Mouse (Mus musculus) stomach, embryonic 16.5 days (tissue): ENCODE data around the gene Acly. TPM values are rescaled to one million over a fixed set of nuclear protein-coding genes. Genes with fewer than 3 reads are reported as not detected.
A peak's percentile ranks its signal among the peaks of the same experiment; 100 is the strongest.

Source experiments
- ATAC-seq: fragments of 200-750 bp; cut with Nextera tagmentation; 2 replicates; pipeline ENCODE4 v1.8.0; 2017; ENCODE audit warnings: moderate number of reproducible peaks, moderate TSS enrichment; ENCODE audit not compliant: insufficient read depth, low FRiP score
- H3K27ac ChIP-seq: fragments of 300-500 bp; sonication (generic); 2 replicates; pipeline ENCODE4 v1.5.1; 2014; ENCODE audit warnings: low read length
- H3K27me3 ChIP-seq: fragments of 300-500 bp; sonication (generic); 2 replicates; pipeline ENCODE4 v1.6.1; 2014; ENCODE audit warnings: low read length, control low read depth, mixed read lengths; ENCODE audit not compliant: control insufficient read depth, insufficient read depth
- H3K36me3 ChIP-seq: fragments of 300-500 bp; sonication (generic); 2 replicates; pipeline ENCODE4 v1.6.1; 2014; ENCODE audit warnings: low read length; ENCODE audit not compliant: control insufficient read depth, insufficient read depth
- H3K4me1 ChIP-seq: fragments of 300-500 bp; sonication (generic); 2 replicates; pipeline ENCODE4 v1.6.1; 2014; ENCODE audit warnings: low read length, control low read depth, mixed read lengths; ENCODE audit not compliant: control insufficient read depth, insufficient read depth
- H3K4me2 ChIP-seq: fragments of 300-500 bp; sonication (generic); 2 replicates; pipeline ENCODE4 v1.6.1; 2014; ENCODE audit warnings: low read depth, low read length, mixed read lengths
- H3K4me3 ChIP-seq: fragments of 300-500 bp; sonication (generic); replicated peaks from 2 replicates; pipeline ENCODE4 v1.5.1; 2014; ENCODE audit warnings: mild to moderate bottlenecking, low read length
- H3K9ac ChIP-seq: fragments of 300-500 bp; sonication (generic); 2 replicates; pipeline ENCODE4 v1.6.1; 2014; ENCODE audit warnings: low read length
- H3K9me3 ChIP-seq: fragments of 300-500 bp; sonication (generic); replicated peaks from 2 replicates; pipeline ENCODE4 v1.6.1; 2016; ENCODE audit warnings: low read length, control low read depth; ENCODE audit not compliant: control insufficient read depth
- WGBS: fragments of 180-500 bp; shearing (Covaris S2); extraction: QIAGEN DNeasy Blood & Tissue Kit; methylation state at CpG from one replicate; pipeline ENCODE4 v1.1.7; 2014; 5-methylcytosine and 5-hydroxymethylcytosine counted together
- polyA plus RNA-seq: library from polyadenylated mRNA; unstranded; fragments of >200 nt; fragmentation: Nextera tagmentation; extraction: Ambion mirVana; gene quantifications from 2 replicates; pipeline ENCODE4 v1.2.1, GENCODE M21; 2015

Gene Acly
- polyA plus RNA-seq, 1 experiment from 2014 or later, result 178 TPM

DNA sequence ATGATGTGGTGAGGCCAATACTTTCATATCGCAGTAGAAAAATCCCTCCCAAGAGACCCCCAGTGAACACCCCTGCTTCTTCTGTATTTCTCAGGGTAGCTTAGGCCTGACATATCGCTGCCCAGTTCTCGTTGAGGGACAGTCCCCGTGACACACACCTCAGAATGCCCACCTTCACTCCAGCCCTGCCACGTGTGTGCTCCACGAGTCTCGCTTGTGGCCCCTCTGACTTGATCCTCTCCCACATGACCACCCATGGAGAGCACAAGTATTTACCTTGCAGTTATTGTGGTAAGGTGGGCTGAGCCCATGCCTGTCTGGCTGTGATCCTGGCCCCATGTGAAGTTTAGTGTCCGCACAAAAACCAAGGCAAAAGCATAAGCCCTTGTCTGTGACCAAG lies 40.9 kb upstream of the Acly start:
- Histone ChIP-seq H3K4me2 (no peak overlapping the region), H3K27ac (no peak overlapping the region), H3K9ac (no peak overlapping the region), H3K36me3 (no peaks in the 10 kb centered on the region), H3K4me1 (peaks cover 9% of the 10 kb centered on the region), H3K27me3 (no peaks in the 10 kb centered on the region), H3K9me3 (no peaks in the 10 kb centered on the region), H3K4me3 (no peak overlapping the region)
- ATAC-seq, result no peak
- 82% methylated on average over 8 of the region's 8 CpGs for WGBS

DNA sequence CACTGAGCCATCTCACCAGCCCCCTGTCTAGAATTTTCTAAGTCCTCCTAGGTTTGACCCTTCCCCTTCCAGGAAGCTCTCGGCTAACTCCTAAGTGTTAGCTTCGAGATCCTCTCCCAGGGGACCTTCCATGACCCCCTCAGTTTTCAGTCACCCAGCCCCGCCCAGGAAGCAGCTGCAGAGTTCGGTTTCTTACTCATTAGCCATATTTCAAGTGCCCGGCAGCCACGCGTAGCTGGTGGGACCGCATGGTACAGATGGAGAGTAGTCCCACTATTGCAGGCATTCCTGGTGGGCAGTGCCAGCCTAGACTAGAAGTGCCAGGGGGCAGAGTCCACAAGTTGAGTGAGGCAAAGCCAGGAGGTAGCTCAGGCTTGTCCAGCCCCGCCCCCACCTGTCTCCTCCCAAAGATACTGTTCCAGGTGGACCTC lies 40.0 kb upstream of the Acly start:
- no peak overlapping the region for H3K9ac ChIP-seq
- no peak overlapping the region for H3K4me3 ChIP-seq
- H3K4me2 ChIP-seq, result no peak overlapping the region
- H3K27me3 ChIP-seq, result no peaks in the 10 kb centered on the region
- peaks cover 9% of the 10 kb centered on the region for H3K4me1 ChIP-seq
- no peaks in the 10 kb centered on the region for H3K36me3 ChIP-seq
- H3K9me3 ChIP-seq, result no peaks in the 10 kb centered on the region
- no peak overlapping the region for H3K27ac ChIP-seq
- 39% methylated on average over 9 of the region's 9 CpGs for WGBS
- no peak for ATAC-seq

DNA sequence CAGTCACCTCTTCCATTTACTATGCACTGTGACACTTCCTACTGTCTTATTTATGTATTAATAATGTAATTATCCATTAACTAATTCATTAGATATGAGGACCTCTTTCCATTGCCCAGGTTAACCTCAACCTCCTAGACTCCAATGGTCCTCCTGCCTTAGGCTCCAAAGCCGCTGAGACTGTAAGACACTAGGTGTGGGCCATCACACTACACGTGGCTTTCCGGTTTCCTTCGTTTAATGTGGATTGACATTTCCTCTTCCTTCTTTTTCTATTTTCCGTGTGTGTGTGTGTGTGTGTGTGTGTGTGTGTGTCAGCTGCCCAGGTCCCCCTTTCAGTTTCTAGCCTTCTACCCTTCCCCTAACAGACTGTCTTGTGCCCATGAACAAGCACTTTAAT lies 39.4 kb upstream of the Acly start:
- no peak for ATAC-seq
- Histone ChIP-seq H3K36me3 (no peaks in the 10 kb centered on the region), H3K9me3 (no peaks in the 10 kb centered on the region), H3K4me1 (peaks cover 9% of the 10 kb centered on the region), H3K4me2 (no peak overlapping the region), H3K27ac (no peak overlapping the region), H3K4me3 (no peak overlapping the region), H3K9ac (no peak overlapping the region), H3K27me3 (no peaks in the 10 kb centered on the region)
- 64% methylated on average over 5 of the region's 5 CpGs for whole genome bisulfite sequencing

DNA sequence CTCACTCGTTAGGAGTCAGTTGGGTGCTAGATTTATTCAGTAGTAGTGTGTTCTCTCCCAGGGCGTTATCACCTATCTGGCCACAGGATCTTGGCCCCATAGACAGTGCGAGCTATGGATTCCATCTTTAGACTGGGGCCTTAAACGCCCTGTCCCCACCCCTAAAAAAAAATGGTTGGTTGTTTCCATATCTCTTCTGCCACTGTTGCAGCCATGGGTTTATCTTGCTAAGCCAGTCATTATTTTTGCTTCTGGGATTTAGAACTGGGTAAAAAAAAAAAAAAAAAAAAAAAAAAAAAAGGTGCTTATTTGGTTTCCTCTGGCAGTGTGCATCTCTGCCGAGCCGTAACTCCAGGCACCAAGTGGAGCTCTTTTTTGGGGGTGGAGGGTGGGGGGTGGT lies 36.9 kb upstream of the Acly start:
- Histone ChIP-seq H3K9ac (no peak overlapping the region), H3K27ac (no peak overlapping the region), H3K4me3 (no peak overlapping the region), H3K4me2 (no peak overlapping the region), H3K27me3 (no peaks in the 10 kb centered on the region), H3K36me3 (no peaks in the 10 kb centered on the region), H3K9me3 (no peaks in the 10 kb centered on the region), H3K4me1 (no peaks in the 10 kb centered on the region)
- ATAC-seq, result no peak
- WGBS, result 81% methylated on average over 6 of the region's 6 CpGs

DNA sequence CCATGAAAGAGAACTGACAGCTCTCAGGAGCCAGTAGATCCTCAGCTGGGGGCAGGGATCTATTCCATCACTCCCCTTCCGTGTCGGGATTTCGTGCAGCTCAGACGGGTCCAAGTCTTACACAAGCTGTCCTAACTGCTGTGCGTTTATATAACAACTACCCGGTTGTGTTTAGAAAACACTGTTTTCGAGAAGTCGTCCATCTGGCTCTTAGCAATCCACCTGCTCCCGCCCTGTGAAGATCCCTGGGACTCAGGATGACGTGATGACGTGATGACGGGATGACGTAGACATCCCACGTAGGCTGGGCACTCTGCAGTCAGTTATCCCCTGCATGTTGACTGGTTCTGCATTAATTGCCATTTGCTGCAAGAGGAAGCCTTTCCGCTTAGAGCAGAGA lies 36.5 kb upstream of the Acly start:
- H3K4me3 ChIP-seq, result no peak overlapping the region
- no peaks in the 10 kb centered on the region for H3K9me3 ChIP-seq
- H3K9ac ChIP-seq, result no peak overlapping the region
- WGBS, result 55% methylated on average over 15 of the region's 15 CpGs
- H3K27ac ChIP-seq, result no peak overlapping the region
- no peak overlapping the region for H3K4me2 ChIP-seq
- H3K27me3 ChIP-seq, result no peaks in the 10 kb centered on the region
- no peaks in the 10 kb centered on the region for H3K36me3 ChIP-seq
- no peaks in the 10 kb centered on the region for H3K4me1 ChIP-seq
- ATAC-seq, result no peak

DNA sequence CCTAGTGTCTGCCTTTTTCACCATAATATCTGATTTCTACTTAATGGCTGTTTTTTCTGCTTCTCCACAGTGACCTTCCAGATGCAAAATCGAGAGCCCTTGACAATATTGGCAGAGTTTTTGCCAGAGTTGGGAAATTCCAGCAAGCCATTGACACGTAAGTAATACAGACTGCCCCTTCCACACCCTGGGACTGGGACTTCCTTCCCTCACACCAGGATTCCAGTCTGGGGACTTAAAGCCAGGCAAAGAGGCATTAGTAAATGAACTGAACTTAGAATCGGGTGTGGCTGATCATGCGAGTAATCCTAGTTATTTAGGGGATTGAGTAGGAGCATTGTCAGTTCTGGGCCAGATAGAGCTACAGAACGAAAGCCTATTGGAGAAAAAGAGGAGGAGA lies 33.9 kb upstream of the Acly start:
- H3K36me3 ChIP-seq, result no peaks in the 10 kb centered on the region
- H3K4me2 ChIP-seq, result no peak overlapping the region
- H3K9me3 ChIP-seq, result no peaks in the 10 kb centered on the region
- ATAC-seq, result no peak
- no peak overlapping the region for H3K9ac ChIP-seq
- WGBS, result 57% methylated on average over 5 of the region's 5 CpGs
- no peak overlapping the region for H3K4me3 ChIP-seq
- no peaks in the 10 kb centered on the region for H3K27me3 ChIP-seq
- H3K27ac ChIP-seq, result no peak overlapping the region
- no peaks in the 10 kb centered on the region for H3K4me1 ChIP-seq

DNA sequence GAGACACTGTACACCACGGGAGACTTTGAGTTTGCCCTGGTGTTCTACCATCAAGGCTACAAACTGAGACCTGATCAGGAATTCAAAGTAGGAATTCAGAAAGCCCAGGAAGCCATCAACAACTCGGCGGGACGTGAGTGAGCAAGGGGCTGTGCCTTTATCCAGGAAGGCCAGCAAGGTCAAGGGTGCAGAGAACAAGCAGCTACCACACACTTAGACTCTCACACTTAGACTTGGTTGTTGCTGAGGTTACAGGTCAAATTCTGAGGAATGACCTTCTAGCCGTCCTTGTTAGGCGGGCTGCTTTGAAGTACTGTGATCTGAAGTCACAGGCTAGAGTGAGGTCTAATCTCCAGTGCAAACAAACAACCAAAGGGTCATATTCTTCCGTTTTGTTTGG lies 31.7 kb upstream of the Acly start:
- no peaks in the 10 kb centered on the region for H3K4me1 ChIP-seq
- no peak overlapping the region for H3K27ac ChIP-seq
- WGBS, result 43% methylated on average over 7 of the region's 7 CpGs
- H3K4me3 ChIP-seq, result no peak overlapping the region
- no peak for ATAC-seq
- no peaks in the 10 kb centered on the region for H3K9me3 ChIP-seq
- no peaks in the 10 kb centered on the region for H3K27me3 ChIP-seq
- H3K4me2 ChIP-seq, result no peak overlapping the region
- H3K9ac ChIP-seq, result no peak overlapping the region
- H3K36me3 ChIP-seq, result no peaks in the 10 kb centered on the region

DNA sequence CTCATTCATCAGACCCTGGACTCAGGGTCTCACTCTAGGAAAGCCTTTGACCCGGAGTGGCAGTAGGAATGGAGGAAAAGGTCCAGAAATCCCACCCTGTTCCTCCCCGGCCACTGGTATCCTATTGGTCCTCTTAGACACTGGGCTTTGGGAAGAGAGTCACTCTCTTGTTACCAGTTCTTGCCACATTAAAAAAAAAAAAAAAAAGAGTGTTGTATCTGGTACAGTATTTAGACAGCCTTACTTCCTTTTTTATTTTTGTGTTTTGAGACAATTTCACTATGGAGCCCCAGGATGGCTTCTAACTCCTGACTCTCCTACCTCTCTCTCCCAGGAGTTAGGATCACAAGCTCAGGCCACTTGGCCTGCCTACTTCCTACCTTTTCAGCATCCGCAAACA lies 29.8 kb upstream of the Acly start:
- H3K27me3 ChIP-seq, result no peaks in the 10 kb centered on the region
- no peak overlapping the region for H3K27ac ChIP-seq
- H3K9me3 ChIP-seq, result no peaks in the 10 kb centered on the region
- H3K4me2 ChIP-seq, result no peak overlapping the region
- H3K9ac ChIP-seq, result no peak overlapping the region
- H3K4me3 ChIP-seq, result no peak overlapping the region
- 62% methylated on average over 3 of the region's 3 CpGs for WGBS
- no peaks in the 10 kb centered on the region for H3K4me1 ChIP-seq
- H3K36me3 ChIP-seq, result no peaks in the 10 kb centered on the region
- no peak for ATAC-seq

DNA sequence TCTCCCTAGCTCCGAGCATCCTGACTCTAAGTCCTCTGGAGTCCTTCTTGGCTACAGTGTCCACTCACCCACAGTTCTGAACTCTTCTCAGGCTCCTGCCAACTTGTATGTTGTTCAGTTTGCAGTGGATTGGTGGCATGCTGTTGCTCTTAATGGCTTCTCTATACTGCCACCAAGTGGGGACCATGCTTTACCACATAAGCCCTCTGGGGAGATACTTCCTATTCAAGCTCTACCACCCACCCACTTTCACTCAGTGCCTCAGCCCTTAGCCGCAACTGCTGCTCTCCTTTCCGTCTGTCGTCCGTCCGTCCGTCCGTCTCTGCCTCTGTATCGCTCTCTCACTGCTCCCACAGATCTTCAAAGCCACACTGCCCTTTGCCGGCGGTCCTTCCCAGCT lies 27.8 kb upstream of the Acly start:
- Histone ChIP-seq H3K9me3 (no peaks in the 10 kb centered on the region), H3K4me1 (no peaks in the 10 kb centered on the region), H3K27ac (no peak overlapping the region), H3K36me3 (no peaks in the 10 kb centered on the region), H3K27me3 (no peaks in the 10 kb centered on the region), H3K4me2 (peak overlapping the region; percentile 46), H3K9ac (peak overlapping the region; percentile 58; the same call in 1 of the 2 replicates), H3K4me3 (no peak overlapping the region)
- peak; percentile 63; the same call in 1 of the 2 replicates for ATAC-seq
- WGBS, result 14% methylated on average over 11 of the region's 11 CpGs

DNA sequence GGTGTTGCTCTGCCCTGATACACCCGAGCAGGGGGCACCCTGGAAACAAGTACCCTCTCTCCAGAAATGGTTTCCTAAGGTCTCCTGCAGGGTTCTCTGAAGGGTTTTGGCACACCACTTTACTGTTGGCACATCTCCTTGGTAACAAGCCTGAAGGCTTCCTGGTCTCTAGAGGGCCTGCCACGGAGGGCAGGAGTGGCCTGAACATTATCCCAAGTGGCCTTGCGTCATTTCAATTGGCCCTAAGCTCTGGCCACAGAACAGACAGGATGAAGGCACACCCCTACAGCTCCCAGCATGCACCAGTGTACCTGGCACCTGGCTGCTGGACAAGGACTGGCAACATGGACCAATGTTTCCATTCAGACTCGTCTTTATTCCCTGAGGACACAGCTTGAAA lies 25.0 kb upstream of the Acly start:
- Histone ChIP-seq H3K36me3 (no peaks in the 10 kb centered on the region), H3K4me2 (no peak overlapping the region), H3K4me3 (no peak overlapping the region), H3K9me3 (no peaks in the 10 kb centered on the region), H3K4me1 (no peaks in the 10 kb centered on the region), H3K27me3 (no peaks in the 10 kb centered on the region), H3K27ac (no peak overlapping the region), H3K9ac (no peak overlapping the region)
- no peak for ATAC-seq
- WGBS, result 77% methylated on average over 4 of the region's 4 CpGs
